Mouse (Mus musculus) liver, adult 2 months (tissue): Measurements from ENCODE around the gene Bhlha15. TPM values are rescaled to one million over a fixed set of nuclear protein-coding genes. Genes with fewer than 3 reads are reported as not detected.

ENCODE experiments used
- DNase-seq: peaks from one replicate; pipeline ENCODE4 v3.0.0-alpha.2; 2011; ENCODE audit warnings: low read depth, low spot score; ENCODE audit errors: extremely low read depth
- H3K27ac ChIP-seq: fragments of 200-500 bp; replicated peaks from 2 replicates; pipeline ENCODE4 v1.5.1; 2012; ENCODE audit warnings: low read depth, mild to moderate bottlenecking, control low read depth, inconsistent platforms, low read length; ENCODE audit not compliant: insufficient read depth
- H3K27me3 ChIP-seq: fragments of 200-500 bp; 2 replicates; pipeline ENCODE4 v1.6.1; 2012; ENCODE audit warnings: mild to moderate bottlenecking, moderate library complexity, low read length, inconsistent platforms; ENCODE audit not compliant: control insufficient read depth, insufficient read depth
- H3K36me3 ChIP-seq: fragments of 200-500 bp; 2 replicates; pipeline ENCODE4 v1.6.1; 2012; ENCODE audit warnings: low read length, inconsistent platforms; ENCODE audit not compliant: control insufficient read depth, insufficient read depth
- H3K4me1 ChIP-seq: fragments of 200-500 bp; 2 replicates; pipeline ENCODE4 v1.6.1; 2011; ENCODE audit warnings: low read length; ENCODE audit not compliant: control insufficient read depth, insufficient read depth
- H3K4me3 ChIP-seq: fragments of 200-500 bp; 2 replicates; pipeline ENCODE4 v1.5.1; 2011; ENCODE audit warnings: low read depth, mild to moderate bottlenecking, control low read depth, low read length, moderate library complexity; ENCODE audit not compliant: insufficient read depth
- H3K79me2 ChIP-seq: fragments of 200-500 bp; 2 replicates; pipeline ENCODE4 v1.6.1; 2012; ENCODE audit warnings: inconsistent platforms, mild to moderate bottlenecking, low read length, moderate library complexity; ENCODE audit not compliant: control insufficient read depth, insufficient read depth
- H3K9ac ChIP-seq: fragments of 200-500 bp; 2 replicates; pipeline ENCODE4 v1.6.1; 2012; ENCODE audit warnings: low read depth, mild to moderate bottlenecking, control low read depth, inconsistent platforms, low read length
- CTCF ChIP-seq: fragments of 200-500 bp; IDR thresholded peaks from 2 replicates; pipeline ENCODE4 v1.5.1; 2011; ENCODE audit warnings: low read depth, low read length, control low read depth
- POLR2A ChIP-seq: fragments of 200-500 bp; IDR thresholded peaks from 2 replicates; pipeline ENCODE4 v1.6.1; 2011; ENCODE audit warnings: low read length, control low read depth; ENCODE audit not compliant: insufficient read depth; ENCODE audit errors: extremely low read depth
- WGBS: fragments of 180-500 bp; shearing (Covaris S2); methylation state at CpG from one replicate; pipeline ENCODE4 v1.1.7; 2018; 5-methylcytosine and 5-hydroxymethylcytosine counted together
- polyA plus RNA-seq: library from polyadenylated mRNA; depleted of rRNA; stranded (reverse); fragments of >200 nt; gene quantifications from 2 replicates; pipeline ENCODE4 v1.2.3, GENCODE M21; 2012
- total RNA-seq: library from RNA; depleted of rRNA; stranded (reverse); fragments of >200 nt; gene quantifications from 2 replicates; pipeline ENCODE4 v1.2.3, GENCODE M21; 2014

Bhlha15 gene
- total and polyA plus RNA-seq, 2 experiments, result 0.18 to 0.70 TPM

DNA sequence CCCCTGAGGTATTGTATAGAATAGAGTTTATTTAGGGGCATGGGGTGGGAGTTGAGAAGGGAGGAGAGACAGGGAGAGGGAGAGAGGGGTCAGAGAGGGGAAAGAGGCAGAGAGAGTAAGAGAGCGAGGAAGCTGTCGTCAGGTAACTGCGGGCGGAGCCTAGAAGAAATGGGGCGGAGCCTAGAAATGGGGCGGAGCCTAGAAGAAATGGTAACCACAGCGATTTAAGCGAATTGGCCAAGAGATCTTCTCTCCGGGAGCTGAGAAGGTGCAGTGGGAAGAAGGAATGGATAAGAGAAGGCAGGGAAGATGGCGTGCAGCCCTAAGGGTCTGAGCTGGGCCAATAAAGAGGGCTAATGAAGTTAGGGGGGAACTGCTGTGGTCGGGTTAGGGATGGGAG lies 36.1 kb downstream of the Bhlha15 start:
- no peak for TF ChIP-seq POLR2A
- TF ChIP-seq CTCF, result no peak
- Histone ChIP-seq H3K36me3 (no peaks in the 10 kb centered on the region), H3K27me3 (no peaks in the 10 kb centered on the region), H3K79me2 (no peaks in the 10 kb centered on the region), H3K4me3 (no peak overlapping the region), H3K4me1 (peaks cover 6% of the 10 kb centered on the region), H3K9ac (no peak overlapping the region), H3K27ac (no peak overlapping the region)
- 54% methylated on average over 11 of the region's 11 CpGs for WGBS
- no peak for DNase-seq

- Histone ChIP-seq H3K4me3 (no peak overlapping the region), H3K36me3 (no peaks in the 10 kb centered on the region), H3K79me2 (no peaks in the 10 kb centered on the region), H3K4me1 (peaks cover 11% of the 10 kb centered on the region), H3K27ac (no peak overlapping the region), H3K27me3 (no peaks in the 10 kb centered on the region), H3K9ac (no peak overlapping the region)
- WGBS, result 91% methylated on average over 7 of the region's 7 CpGs
- no peak for TF ChIP-seq POLR2A
- no peak for TF ChIP-seq CTCF
- no peak for DNase-seq
Observed at GRCm38 (mm10) chr5:144230216-144230615, 40.1 kb downstream of the Bhlha15 start.

DNA sequence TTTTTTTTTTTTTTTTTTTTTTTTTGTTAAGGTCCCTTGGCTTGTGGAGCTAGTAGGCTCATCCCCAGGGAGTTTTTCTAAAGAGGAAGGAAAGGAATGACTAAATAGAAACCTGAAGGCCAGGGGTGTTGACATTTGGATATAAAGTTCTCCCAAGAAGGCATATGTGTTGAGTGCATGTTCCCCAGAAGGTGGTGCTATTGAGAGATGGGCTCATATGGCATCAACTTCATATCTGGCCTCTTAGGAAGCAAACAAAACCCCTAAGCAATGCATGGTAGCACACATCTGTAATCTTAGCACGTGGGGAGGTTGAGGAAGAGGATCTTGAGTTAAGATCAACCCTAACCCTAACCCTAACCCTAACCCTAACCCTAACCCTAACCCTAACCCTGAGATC lies 41.3 kb downstream of the Bhlha15 start:
- no peak overlapping the region for H3K9ac ChIP-seq
- H3K4me1 ChIP-seq, result peaks cover 11% of the 10 kb centered on the region
- H3K4me3 ChIP-seq, result no peak overlapping the region
- H3K27me3 ChIP-seq, result no peaks in the 10 kb centered on the region
- TF ChIP-seq CTCF (peak; percentile 51), POLR2A (no peak)
- H3K36me3 ChIP-seq, result no peaks in the 10 kb centered on the region
- H3K27ac ChIP-seq, result no peak overlapping the region
- no peaks in the 10 kb centered on the region for H3K79me2 ChIP-seq
- DNase-seq, result peak; percentile 57
- WGBS, result 64% methylated on average over 1 of the region's 1 CpGs

- Histone ChIP-seq H3K79me2 (no peaks in the 10 kb centered on the region), H3K27me3 (no peaks in the 10 kb centered on the region), H3K36me3 (no peaks in the 10 kb centered on the region), H3K9ac (no peak overlapping the region), H3K27ac (peak overlapping the region; percentile 60), H3K4me1 (peaks cover 11% of the 10 kb centered on the region), H3K4me3 (no peak overlapping the region)
- DNase-seq, result peak; percentile 93
- WGBS, result 52% methylated on average over 5 of the region's 5 CpGs
- TF ChIP-seq CTCF, result no peak
- no peak for TF ChIP-seq POLR2A
Observed at GRCm38 (mm10) chr5:144232531-144232930, 42.4 kb downstream of the Bhlha15 start.

GRCm38 (mm10) chr5:144234222-144234621 lies 44.1 kb downstream of the Bhlha15 start:
- Histone ChIP-seq H3K36me3 (no peaks in the 10 kb centered on the region), H3K79me2 (no peaks in the 10 kb centered on the region), H3K27ac (peak overlapping the region; percentile 63), H3K4me1 (peaks cover 11% of the 10 kb centered on the region), H3K4me3 (no peak overlapping the region), H3K9ac (no peak overlapping the region), H3K27me3 (no peaks in the 10 kb centered on the region)
- DNase-seq, result no peak
- TF ChIP-seq CTCF (no peak), POLR2A (no peak)
- WGBS, result 67% methylated on average over 6 of the region's 6 CpGs

DNA sequence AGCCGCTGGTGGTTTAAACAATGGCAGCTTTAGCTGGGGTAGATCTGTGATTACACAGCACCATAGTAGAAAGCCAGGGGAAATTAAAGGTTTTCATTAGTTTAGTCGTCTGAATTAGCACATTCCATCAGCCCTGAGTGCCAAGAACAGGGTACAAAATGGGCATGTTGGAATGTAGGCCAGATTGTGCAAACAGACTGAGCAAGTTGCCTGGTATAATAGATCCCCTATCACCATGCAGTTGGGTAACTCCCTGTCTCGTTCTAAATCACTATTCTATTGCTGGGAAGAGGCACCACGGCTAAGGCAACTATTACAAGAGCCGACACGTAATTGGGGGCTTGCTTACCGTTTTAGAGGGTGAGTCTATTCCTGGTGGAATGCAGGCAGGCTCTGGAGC lies 44.6 kb downstream of the Bhlha15 start:
- H3K27ac ChIP-seq, result peak overlapping the region; percentile 43; the same call in 1 of the 2 replicates
- TF ChIP-seq CTCF, result no peak
- no peak for TF ChIP-seq POLR2A
- H3K4me3 ChIP-seq, result no peak overlapping the region
- WGBS, result 39% methylated on average over 7 of the region's 7 CpGs
- no peaks in the 10 kb centered on the region for H3K79me2 ChIP-seq
- no peak overlapping the region for H3K9ac ChIP-seq
- peaks cover 11% of the 10 kb centered on the region for H3K4me1 ChIP-seq
- DNase-seq, result peak; percentile 95
- no peaks in the 10 kb centered on the region for H3K27me3 ChIP-seq
- H3K36me3 ChIP-seq, result no peaks in the 10 kb centered on the region
